Mouse (Mus musculus) E14TG2a.4 (cell line): ENCODE measurements around the gene 4930522L14Rik.
"Not testable (repeated sequence)": the region's sequence is repeated elsewhere in the genome, so short reads cannot be mapped to it uniquely, and the experiment has no call there.

Experiments used
- CTCF ChIP-seq: conservative IDR thresholded peaks from 2 replicates; pipeline ENCODE4 v1.5.1; 2014; ENCODE audit warnings: low read length
- NANOG ChIP-seq: IDR thresholded peaks from 2 replicates; pipeline ENCODE4 v1.6.1; 2014; ENCODE audit warnings: borderline replicate concordance, low read length, mixed read lengths

- TF ChIP-seq CTCF, NANOG: not testable (repeated sequence)
Observed at GRCm38 (mm10) chr5:109690537-109691201, 61.0 kb downstream of the 4930522L14Rik start, which contains the start of gene 5430403G16Rik.
